Mouse (Mus musculus) left cerebral cortex, postnatal 10 days (tissue): Measurements from ENCODE around the gene Gm14496. TPM values are rescaled to one million over a fixed set of nuclear protein-coding genes. Genes with fewer than 3 reads are reported as not detected.
"Not testable (repeated sequence)": the region's sequence is repeated elsewhere in the genome, so short reads cannot be mapped to it uniquely, and the experiment has no call there.

Experiments used
- DNase-seq, 2 experiments: peaks; one replicate each; pipeline ENCODE4 v3.0.0; 2021 to 2022; ENCODE audit warnings: low spot score in 2 of 2, mixed read lengths in 1 of 2; ENCODE audit errors: extremely low spot score in 1 of 2
- intact Hi-C: fragments of 180-260 bp; cut with DNase I; formaldehyde crosslinking; loops from one replicate; pipeline ENCODE4 v1.15.1; 2025
- total RNA-seq, 2 experiments: library from RNA; stranded (reverse); gene quantifications; 2 replicates each; pipeline ENCODE4 v1.2.3; 2021

Gene Gm14496
- total RNA-seq, result not detected

DNA sequence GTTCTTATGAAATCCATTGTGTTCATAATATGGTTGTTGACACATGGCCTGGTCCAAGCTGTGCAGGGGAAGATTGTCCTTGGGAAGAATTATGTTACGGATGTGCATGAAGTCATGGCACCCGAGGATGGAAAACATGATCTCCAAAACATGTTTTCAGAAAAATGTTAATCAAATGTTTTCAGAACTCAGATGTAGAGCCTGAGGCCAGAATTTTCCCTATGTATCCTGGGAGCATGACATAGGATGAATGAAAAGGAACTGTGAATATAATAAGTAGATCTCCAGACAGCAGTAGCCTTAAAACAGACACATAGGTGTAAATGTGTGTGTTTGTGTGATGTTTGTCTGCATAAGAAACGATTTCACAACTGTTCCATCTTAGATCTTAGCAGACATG lies at the start of gene Gm14496:
Gene Gm14496 (plus strand): TSS at position 301 of the 400 bp plus-strand sequence.
- intact Hi-C loops, result no loop called here
- no peak for DNase-seq

- intact Hi-C loops, DNase-seq: not testable (repeated sequence)
Measured at GRCm38 (mm10) chr2:181952747-181953680, 37.9 kb upstream of the Gm14496 start.

DNA sequence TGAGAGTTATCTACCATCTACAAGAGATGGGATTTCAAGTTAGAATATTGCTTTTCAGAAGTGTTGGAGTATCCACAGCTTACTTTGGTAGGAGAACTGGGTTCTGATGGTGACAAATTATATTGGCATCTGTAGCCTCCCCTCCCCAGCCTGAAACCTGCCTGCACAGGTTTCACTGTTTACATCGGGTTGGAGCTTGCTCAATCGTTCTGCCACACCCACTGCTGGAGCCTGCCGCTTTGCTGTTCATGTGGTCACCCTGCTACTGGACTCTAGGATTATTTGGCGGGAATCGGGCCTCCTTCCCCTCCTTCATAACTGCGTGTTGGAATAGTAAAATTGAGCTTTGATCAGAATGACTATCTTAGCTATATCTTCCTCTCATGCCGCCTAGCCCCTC lies 22.5 kb upstream of the Gm14496 start:
- intact Hi-C loops, result no loop called here
- no peak for DNase-seq

- no peak for DNase-seq
- intact Hi-C loops, result no loop called here
Measured at GRCm38 (mm10) chr2:181969187-181969586, 21.7 kb upstream of the Gm14496 start.

GRCm38 (mm10) chr2:181981969-181982368 lies 9.0 kb upstream of the Gm14496 start:
- DNase-seq, intact Hi-C loops: not testable (repeated sequence)

Other genes with a start within 250 kb of the Gm14496 start
- 10 to 100 TPM; 24.3 to 27.7 TPM for gene Myt1, start 227.8 kb upstream of the Gm14496 start, total RNA-seq
- gene Pcmtd2, start 153.3 kb upstream of the Gm14496 start, total RNA-seq, result 10 to 100 TPM; 51.8 to 62.1 TPM
- gene Polr3k, start 126.8 kb upstream of the Gm14496 start, total RNA-seq, result 10 to 100 TPM; 32.7 to 39.4 TPM